Mouse (Mus musculus): ENCODE results near the gene Rmdn3.
A peak's percentile ranks its signal among the peaks of the same experiment; 100 is the strongest.

The Rmdn3 gene

DNA sequence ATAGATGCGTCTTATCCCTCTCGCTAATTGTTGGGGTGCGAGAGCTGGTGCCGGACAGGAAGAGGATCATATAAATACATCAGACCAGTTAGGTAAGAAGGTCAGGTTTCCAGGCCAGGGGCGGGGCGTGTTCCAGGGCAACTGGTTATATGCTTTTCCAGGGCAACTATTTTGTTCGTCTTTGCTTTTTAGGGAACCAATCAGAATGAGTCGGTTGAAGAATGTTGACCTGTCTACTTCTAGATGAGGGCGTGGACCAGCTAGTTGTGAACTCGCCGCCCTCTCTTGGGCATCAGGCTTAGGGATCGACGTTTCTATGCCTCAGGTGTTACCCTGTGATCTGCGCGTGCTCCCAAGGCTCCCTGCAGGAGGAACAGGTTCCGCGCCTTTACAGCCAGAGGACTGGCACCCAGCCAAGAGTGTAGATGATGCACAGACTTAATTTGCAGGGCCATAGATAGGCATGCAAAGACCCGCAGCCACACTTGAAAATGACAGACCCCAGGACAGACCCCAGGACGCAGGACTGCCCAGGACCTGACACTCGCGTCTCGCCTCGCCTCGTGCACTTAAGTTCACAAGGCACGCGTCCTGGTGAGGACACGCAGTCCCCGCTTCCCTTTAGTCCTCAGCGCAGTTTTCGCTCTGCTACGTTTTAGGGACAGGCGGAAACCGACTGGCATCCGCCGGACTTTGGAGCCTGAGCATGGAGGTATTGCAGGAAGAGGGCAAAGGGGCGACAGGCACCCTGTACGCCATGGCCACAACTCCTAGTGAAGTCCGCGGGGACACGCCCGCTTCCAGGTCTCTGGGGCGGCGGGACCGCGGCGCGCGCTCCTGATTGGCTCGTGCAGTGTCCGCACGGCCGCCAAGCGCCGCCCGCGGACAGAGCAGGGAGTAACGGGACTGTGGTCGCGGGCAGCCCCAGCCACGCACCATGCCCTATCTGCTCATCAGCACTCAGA lies 10.3 kb upstream of the Rmdn3 start, which contains the start of gene Gchfr:
Gene Gchfr, plus strand, starts transcription at position 873 of the 965 bp plus-strand sequence.
- DNase-seq: peak; percentile 73 to 79

DNA sequence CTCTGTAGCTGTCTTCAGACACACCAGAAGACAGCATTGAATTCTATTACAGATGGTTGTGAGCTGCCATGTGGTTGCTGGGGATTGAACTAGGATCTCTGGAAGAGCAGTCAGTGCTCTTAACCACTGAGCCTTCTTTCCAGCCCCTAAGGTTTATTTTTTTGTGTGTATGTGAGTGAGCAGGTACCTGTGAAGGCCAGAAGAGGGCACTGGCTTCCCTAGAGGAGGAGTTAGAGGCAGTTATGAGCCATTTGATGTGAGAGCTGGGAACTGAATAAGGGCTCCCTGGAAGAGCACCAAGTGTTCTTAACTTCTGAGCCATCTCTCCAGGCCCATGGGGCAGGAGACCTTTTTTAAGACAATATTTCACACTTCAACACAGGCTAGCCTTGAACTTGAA lies 8.6 kb upstream of the Rmdn3 start:
- no peak for DNase-seq

- DNase-seq: no peak
These were observed 7.2 kb upstream of the Rmdn3 start for GRCm38 (mm10) chr2:119163999-119164398.

DNA sequence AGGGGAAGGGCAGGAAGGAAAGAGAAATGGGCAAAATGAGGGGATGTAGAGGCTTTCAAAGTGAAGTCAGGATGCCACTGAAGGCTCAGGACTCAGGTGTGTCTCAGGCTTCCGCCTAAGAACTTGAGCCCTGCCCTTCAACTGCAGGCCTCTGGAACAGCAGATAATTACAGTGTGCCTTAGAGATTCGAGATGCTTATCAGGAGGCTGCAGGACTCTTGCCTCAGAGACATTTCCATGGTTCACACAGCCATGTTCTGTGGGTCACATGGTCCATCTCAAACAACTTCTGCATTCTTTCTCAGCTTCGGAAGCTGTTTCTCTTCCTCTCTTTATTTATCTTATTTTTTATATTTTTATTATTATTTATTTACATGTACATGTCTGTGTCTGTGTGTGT lies 6.3 kb upstream of the Rmdn3 start:
- DNase-seq: no peak

DNA sequence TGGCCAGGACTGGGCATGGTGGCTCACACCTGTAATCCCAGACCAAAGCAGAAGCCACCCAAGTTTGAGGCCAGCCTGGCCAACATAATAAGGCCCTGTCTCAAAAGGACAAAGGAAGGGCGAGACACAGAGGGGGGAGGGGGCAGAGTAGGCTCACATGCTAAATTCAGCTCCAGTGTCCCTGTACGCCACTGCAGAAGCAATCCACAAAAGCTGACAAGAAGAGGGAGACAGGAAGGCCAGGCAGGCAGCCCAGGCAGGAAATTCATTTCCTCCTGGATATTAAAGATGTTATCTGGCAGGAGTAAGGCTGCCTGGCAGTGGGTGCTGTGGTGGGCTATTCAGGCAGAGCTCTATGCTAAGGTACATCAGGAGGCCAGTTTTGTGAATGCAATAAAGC lies 4.4 kb upstream of the Rmdn3 start:
- peak; percentile 31 to 65 for DNase-seq

- DNase-seq: no peak
These were observed 1.0 kb upstream of the Rmdn3 start for GRCm38 (mm10) chr2:119157836-119158235.

DNA sequence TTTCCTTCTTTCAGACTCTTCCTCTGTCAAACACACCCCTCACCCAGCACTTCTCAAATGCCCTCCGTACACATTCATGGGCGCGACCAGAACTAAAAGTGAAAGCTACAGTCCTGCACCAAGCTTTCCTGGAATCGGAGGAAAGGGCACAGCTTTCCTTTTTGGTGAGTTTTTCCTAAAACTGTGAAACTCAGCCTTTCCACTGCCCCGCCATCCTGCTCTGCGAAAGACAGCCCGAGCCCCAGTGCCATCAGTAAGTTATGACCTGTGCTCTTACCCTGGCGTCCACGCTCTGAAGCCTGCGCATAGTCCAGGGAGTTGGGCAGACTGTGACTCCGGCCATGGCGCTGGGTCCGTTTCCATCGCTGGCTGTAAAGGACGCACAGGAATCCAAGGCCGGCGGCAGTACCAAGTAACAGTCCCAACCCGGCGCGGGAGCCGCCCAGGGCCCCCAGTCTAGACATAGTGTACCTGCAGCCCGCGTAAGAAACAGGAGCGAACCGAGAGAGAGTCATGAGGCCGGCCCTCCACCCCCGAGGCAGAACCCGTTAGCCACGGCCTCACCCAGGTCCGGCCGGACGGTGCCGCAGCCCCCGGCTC lies 653 bp downstream of the Rmdn3 start:
- DNase-seq: peak in 1 of 2 experiments; percentile 18

- no peak for DNase-seq
These were observed 1.4 kb downstream of the Rmdn3 start for GRCm38 (mm10) chr2:119155388-119155787.

DNA sequence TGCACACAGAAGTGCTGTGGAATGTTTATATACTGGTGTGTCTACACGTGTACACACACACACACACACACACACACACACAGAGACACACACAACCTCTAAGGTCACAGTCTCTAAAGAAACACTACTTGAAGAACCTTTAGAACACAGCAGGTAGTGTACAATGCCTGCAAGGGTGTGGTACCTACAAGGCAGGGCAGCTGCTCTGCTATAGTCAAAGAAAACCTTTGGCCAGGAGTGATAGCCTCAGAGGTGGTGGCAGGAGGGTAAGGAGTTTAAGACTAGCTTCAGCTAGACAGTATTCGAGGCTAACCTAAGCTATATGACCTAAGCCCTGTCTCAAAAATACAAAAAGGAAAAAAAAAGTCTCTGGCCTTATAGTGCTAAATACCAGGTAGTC lies 2.2 kb downstream of the Rmdn3 start:
- no peak for DNase-seq

GRCm38 (mm10) chr2:119152255-119152654 lies 4.6 kb downstream of the Rmdn3 start:
- DNase-seq: no peak

DNA sequence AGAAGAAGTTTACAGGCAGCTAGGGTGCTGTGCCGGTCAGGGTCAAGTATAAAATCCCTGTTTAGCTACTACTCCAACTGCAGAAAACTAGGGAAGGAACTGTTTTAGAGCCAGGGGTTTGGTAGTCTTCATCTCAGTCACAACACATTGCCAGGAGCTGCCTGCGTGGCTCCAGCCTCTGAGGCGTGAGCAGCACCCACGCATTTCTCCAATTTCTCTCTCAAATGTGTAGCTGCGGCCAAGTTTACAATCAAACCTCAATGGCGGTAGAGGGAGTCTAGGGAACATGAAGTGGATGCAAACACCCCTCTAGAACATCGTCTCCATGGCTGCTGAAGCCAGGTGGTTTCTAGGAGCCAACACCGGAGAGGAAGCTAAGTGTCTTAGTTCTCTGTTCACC lies 9.1 kb downstream of the Rmdn3 start:
- DNase-seq: no peak

DNA sequence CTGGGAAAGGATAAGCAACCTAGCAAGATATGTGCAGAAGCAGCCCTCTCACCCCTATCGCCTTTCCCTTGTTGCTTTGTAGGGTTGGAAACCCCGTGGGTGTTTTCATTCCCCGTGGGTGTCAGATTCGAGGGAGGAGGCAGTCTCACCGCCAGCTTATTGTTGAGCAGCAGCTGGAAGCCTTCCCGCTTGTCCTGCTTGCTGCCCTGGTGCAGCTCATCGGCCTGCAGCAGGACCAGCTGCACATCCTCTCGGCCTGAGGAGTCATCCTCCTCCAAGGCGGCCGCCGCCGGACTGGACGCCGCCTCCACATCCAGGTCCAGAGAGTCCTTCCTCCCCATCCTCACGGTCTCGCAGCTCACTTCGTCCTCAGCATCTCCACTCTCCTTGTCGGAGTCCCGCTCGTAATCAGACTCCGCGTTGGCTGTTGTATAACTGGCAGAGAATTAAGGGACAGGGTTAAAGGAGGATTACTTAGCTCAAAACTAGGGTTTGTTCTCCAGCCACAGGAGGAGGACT lies 9.6 kb downstream of the Rmdn3 start:
- DNase-seq: no peak

DNA sequence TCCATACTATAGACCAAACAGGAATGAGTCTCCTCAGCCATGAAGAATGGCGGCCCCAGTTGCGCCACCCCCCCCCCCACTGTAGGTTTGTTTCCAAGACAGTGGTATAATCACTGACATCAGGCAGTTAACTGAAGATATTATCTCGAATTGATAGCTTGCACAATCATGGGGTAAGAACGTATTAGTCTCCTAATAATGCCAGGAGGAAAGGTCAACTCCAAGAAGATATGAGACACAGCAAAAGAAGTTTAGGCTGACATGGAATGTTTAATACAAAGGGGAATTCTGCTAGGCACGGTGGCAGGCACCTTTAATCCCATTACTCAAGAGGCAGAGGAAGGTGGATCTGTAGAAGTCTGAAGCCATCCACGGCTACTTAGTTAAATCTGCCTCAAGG lies 10.4 kb downstream of the Rmdn3 start:
- DNase-seq: no peak

DNA sequence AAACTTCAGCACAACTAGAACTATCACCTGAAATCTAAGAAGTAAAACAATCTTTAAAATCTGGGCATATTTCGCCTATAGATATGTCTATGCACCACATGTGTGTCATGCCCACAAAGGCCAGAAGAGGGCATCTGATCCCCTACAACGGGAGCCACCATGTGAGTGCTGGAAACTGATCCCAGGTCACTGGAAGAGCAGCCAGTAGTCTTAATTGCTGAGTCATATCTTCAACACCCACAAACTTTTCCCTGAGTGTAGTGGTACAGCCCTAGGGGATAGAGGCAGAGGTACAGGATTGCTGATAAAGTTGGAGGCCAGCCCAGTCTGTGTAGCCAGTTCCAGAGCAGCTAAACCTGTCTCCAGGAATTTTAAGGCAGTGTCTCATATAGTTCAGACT lies 11.6 kb downstream of the Rmdn3 start:
- DNase-seq: no peak

DNA sequence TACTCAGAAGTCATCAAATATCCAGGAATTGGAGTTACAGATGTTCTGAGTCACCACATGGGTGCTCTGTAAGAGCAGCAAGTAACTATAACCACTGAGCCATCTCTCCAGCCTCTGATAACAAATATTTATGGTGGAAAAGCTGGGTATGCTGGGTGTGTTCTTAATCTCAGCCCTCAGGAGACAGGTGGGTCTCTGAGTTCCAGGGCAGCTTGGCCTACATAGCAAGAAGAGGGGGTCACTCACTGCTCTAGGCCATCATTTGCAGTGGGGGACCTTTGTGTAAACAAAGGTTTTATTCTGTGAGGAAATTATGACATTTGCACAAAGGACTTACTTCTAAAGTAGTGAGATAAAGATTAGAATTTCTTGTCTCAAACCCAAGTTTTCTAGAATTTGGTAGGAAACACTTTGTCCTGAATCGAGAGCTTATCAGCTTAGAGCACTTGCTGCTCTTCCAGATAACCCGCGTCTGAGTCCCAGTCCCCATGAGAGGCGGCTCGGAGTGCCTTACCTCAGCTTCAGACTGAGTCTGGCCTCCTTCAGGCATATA lies 20.4 kb downstream of the Rmdn3 start:
- DNase-seq: no peak

- no peak for DNase-seq
These were observed 43.5 kb downstream of the Rmdn3 start for GRCm38 (mm10) chr2:119113121-119113925.

DNA sequence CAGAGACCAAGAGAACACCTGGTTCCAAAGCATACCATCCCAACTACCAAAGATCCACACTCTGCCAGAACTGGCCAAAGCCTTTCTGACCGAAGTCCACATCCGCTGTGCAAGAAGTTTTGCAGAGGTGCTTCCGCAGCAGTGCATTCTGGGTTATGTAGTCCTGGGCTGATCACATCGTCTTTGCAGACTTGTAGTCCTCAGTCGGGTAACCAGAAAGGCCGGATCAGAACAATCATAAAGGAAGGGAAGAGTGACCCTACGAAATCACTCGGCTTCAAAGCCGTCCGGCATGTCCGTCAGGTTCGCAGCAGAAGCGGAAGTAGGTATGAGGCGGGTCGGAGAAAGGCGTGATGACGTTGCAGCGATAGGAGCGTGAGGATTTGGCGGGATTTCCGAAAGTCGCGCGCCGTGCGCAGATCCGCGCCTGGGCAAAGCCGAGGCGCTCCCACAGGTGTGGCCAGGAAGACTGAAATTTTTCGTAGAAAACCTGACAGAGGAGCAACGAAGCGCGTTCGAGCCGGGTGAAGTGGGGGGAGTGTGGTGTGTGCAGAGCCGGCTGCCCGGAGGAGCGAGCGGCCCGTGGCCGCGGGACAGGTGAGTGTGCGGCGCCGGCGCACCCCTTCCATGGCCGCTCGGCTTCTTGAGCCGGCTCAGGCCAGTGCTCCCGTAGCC lies 44.3 kb downstream of the Rmdn3 start, which contains the start of gene Rad51:
Gene Rad51, plus strand, starts transcription at position 356 of the 675 bp plus-strand sequence.
- DNase-seq: peak; percentile 84 to 87

DNA sequence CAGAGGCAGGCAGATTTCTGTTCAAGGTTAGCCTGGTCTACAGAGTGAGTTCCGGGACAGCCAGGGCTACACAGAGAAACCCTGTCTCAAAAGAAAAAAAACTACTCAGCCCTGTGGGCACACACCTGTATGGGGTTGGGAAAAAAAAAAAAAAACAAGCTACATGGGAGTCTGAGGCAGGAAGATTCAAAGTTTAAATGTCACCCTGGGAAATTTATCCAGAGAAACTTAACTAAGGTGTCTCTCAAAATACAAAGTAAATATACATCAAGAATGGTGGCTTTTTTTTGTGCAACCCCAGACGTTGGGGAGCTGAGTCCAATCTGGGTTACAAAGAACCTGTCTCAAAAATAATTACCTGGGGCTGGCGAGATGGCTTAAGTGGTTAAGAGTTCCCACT lies 45.8 kb downstream of the Rmdn3 start:
- DNase-seq: no peak

GRCm38 (mm10) chr2:119108554-119108953 lies 48.3 kb downstream of the Rmdn3 start:
- DNase-seq: peak; percentile 9 to 14

DNA sequence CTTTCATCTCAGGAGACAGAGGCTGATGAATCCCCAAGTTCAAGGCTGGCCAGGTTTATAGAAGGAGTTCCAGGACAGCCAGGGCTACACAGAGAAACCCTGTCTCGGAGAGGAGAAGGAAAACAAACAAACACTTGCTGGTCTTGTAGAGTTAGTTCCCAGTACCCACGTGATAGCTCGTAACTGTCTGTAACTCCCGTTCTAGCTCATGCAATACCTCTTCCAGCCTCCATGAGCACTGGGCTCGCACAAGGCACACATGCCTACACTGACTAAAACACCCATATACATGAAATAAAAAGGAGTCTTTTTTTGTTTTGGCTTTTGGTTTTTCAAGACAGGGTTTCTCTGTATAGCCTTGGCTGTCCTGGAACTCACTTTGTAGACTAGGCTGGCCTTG lies 50.3 kb downstream of the Rmdn3 start:
- no peak for DNase-seq

GRCm38 (mm10) chr2:119101552-119101951 lies 55.3 kb downstream of the Rmdn3 start:
- DNase-seq: no peak
